Mouse (Mus musculus): ENCODE measurements at regions not wholly inside any gene's neighbourhood (a gene's known extent, or its start where the extent isn't known, plus 50 kb on each side); places are given as distances from the start of the nearest gene placed in this dataset.

GRCm38 (mm10) chr4:35417866-35418265, 191.9 kb upstream of the C9orf72 start:
- DNase-seq (ENCODE audit: low spot score) = peak; percentile 5

DNA sequence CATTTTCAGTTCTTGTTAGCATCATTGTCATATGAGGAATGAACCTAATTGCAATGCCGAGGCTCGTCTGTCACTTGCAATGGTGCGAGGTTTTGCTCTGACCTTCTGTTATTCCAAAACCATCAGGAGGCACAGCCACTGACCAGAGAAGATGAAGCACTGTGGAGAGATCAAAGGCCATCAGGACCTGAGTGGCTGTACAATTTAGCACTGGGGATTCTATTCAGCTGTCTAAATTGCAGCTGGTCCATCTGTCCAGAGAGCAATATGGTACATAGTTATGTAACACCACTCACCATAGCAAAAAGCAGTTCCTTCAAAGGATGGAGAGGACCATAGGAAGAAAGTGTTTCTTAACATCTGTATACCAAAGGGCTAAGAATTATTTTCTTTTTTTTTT, 187.5 kb upstream of the C9orf72 start:
- DNase-seq (ENCODE audit: low spot score) = no peak

DNA sequence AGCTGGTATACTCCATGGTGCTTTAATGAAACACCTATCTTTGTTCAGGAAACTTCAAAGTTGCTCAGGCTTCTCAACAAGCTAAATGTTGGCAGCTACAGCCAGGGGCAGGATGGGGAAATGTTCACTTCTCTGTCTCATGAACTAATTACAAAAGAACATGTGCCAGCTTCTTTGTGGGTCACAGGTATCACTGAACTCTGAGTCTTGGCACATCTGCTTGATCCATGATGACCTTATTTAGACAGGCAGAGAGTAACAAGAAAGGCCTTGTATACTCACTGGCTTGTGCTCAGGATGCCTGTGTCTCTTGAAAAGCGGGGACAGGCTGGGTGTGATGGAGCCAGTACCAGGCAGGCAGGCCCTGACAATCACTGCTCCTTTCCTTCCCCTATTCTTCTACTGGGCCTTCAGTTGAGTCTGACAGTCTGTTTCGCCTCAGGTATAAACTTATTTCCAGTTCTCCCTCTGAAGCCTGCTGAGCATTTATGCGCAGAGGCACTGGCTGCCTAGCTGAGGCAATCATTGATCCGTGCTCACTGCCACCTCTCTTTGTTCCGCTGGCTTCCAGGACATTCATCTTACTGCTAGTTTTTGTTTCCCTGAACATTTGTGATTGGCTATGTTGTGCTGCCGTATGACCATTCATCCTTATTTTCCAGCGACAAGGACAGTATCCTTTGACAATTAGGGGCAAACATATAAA, 179.5 kb upstream of the C9orf72 start:
- no peak for DNase-seq (ENCODE audit: low spot score)

DNA sequence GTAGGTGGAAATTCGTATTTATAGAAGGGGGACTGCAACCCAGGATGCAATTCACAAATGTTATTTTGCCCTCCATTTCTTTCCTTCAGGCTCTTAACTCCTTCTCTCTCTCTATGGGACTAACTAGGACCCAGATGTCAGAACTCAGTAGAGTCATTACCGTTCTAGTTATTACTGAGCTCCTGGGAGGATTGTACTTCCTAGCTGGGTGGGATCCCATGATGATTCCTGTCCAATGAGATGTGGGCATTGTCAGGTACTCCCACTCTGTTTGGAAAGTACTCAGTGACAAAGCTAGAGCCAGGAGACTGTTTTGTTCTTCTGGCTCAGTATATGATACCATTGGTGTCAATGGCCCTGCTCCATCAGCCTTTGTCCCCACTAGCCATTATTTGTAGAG, 178.1 kb upstream of the C9orf72 start:
- DNase-seq (ENCODE audit: low spot score) = no peak

DNA sequence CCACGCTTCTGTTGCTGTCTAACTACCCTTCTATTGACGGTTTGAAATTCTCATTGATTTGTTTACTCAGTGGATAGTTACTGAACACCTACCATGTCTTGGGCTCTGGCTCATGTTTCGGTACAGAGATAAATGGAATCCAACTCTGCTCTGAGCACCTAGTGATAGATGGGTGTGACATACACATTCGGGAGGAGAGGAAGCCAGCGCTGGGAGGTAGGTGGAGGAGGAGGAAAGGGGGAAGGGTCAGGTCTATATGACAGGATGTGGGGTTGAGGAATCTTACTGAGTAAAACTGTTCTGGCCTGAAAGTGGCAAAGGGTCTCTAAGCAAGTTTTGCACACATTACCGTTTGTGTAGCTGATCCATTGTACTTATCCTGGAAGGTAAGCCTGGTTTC, 177.6 kb upstream of the C9orf72 start:
- no peak for DNase-seq (ENCODE audit: low spot score)

- no peak for DNase-seq (ENCODE audit: low spot score)
Observed at GRCm38 (mm10) chr4:35402376-35403133, 176.6 kb upstream of the C9orf72 start.

GRCm38 (mm10) chr4:35401783-35402182, 175.8 kb upstream of the C9orf72 start:
- DNase-seq (ENCODE audit: low spot score) = no peak

DNA sequence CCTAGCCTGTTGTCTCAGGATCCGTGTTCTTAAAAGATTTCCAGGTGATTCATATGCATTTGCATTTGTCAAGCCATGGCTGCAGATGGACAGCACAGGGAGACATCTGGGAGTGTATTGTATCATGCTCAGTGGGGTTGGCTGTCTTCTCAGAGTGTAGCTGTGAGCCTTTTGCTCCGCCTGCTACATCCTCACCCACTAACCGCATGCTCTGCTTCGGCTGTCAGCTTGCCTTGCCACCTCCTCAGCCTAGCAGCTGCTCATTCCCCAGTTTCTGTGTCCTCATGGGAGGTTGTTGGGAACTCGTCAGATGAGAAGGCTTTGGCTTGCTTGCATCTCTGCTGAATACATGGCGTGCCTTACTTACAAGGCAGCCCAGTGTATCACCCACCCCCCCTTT, 174.5 kb upstream of the C9orf72 start:
- DNase-seq (ENCODE audit: low spot score) = no peak

- no peak for DNase-seq (ENCODE audit: low spot score)
Observed at GRCm38 (mm10) chr4:35395583-35395877, 169.6 kb upstream of the C9orf72 start.

GRCm38 (mm10) chr4:35394821-35395582, 169.0 kb upstream of the C9orf72 start:
- no peak for DNase-seq (ENCODE audit: low spot score)

- no peak for DNase-seq (ENCODE audit: low spot score)
Observed at GRCm38 (mm10) chr4:35375791-35376190, 149.8 kb upstream of the C9orf72 start.

- DNase-seq (ENCODE audit: low spot score) = no peak
Observed at GRCm38 (mm10) chr4:35373213-35373860, 147.4 kb upstream of the C9orf72 start.

DNA sequence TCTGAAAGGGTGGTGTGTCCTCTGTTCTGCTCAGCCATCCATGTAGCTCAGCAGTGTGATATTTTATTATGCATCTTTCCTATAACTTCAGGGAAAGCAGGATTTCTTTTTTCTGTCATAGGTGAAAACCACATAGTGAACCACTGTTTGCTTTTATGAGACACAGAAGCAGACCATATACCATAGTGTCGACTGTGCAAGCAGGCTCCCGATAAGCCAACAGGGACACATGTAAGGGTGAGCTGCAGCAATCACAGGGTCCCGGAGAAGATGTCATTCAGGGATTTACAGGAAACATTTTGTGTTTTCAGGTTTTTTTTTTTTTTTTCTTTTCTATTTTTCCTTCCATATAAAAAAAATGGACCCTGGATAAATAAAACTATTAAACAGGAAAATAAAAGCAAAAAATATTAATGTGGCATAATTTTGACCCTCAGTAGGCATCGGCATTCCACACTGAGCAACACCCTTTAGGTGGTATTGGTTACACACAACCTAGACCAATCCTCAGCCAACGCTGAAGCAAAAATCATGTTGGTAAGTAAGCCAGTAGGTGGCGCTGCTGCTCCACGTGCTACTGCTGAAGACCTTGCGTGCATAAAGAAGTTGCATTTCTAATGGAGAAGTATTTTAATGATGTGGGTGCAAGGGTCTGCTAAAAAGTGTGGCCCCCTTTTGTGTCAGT, 146.7 kb upstream of the C9orf72 start:
- peak; percentile 44 for DNase-seq (ENCODE audit: low spot score)

DNA sequence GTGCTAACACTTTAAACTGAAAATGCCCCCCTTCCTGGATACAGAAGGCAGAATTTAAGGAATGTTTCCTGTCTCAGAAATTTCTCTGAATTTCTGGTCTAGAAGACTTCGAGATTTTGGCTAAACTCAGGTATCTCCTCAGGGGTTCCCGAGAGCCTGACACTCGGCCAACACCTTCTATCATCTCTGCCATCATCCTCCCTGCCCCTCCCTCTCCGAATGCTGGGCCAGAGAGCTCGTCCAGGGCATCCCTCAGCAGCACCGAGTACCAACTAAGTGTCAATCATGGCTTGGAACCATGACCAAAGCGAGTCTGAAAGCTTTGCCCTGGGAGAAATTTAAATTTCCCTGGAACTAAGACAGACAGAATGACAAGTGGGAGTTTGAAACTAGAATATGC, 138.2 kb upstream of the C9orf72 start:
- DNase-seq (ENCODE audit: low spot score) = no peak

DNA sequence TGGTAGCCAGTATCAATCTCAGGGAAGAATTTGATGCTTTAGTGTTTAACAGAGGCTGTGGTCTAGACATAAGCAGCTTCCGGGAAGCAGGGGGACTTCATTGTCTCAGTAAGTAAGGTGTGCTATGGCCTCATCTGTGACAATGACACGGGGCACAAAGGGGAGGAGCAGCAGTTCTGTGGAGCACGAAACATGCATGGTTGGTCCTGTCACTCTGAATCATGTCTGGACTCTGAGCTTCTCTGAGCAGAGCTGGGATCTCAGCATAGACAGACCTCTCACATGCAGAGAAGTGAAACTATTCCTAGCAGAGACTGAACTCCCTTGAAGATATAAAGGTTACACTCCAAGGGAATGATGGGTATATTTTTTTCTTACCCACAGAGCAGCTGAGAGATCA, 136.2 kb upstream of the C9orf72 start:
- no peak for DNase-seq (ENCODE audit: low spot score)

GRCm38 (mm10) chr4:35359376-35359775, 133.4 kb upstream of the C9orf72 start:
- no peak for DNase-seq (ENCODE audit: low spot score)

GRCm38 (mm10) chr4:35356904-35357563, 131.1 kb upstream of the C9orf72 start:
- no peak for DNase-seq (ENCODE audit: low spot score)

DNA sequence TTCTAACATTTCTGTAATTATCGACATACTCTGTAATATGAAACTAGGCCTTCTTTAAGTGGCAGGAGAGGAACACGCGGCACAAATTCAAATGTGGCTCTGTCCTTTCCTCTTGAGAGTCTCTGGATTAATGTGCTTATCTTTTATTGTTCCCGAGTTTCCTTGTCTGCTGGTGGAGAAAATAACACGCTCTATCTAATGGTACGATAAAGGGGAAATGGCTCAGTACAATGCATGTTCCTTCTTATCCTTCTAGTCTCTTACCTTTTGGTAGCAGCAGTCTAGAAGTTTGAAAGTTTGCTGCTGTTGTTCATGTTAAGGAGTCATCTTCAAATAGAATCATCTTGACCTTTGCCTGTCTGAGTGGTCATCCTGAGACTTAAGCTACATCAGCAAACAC, 130.1 kb upstream of the C9orf72 start:
- no peak for DNase-seq (ENCODE audit: low spot score)

- no peak for DNase-seq (ENCODE audit: low spot score)
Observed at GRCm38 (mm10) chr4:35354046-35354445, 128.1 kb upstream of the C9orf72 start.

DNA sequence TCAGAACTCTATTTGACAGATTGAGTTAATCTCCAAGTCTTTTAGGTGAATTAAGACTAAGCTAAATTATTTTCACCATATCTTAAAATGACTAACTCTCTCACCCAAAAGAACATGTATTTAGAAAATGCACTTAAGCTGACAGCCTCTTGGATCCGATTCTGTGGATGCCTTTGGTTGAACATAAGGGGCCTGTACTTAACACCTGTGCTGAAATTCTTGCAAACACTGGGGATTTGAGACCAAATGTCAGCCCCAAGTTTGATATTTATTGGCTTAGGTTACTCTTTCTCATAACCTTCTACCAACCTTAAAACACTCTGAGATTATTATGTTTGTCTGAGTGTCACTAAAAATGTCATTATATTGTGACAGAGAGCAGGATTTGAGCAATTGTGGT, 126.6 kb upstream of the C9orf72 start:
- DNase-seq (ENCODE audit: low spot score) = no peak

GRCm38 (mm10) chr4:35350465-35350864, 124.5 kb upstream of the C9orf72 start:
- DNase-seq (ENCODE audit: low spot score) = no peak
